Mouse (Mus musculus) midbrain, embryonic 16.5 days (tissue): ENCODE measurements at regions not wholly inside any gene's neighbourhood (a gene's known extent, or its start where the extent isn't known, plus 50 kb on each side); places are given as distances from the start of the nearest gene placed in this dataset.

Experiments
- ATAC-seq: fragments of 200-750 bp; cut with Nextera tagmentation; 2 replicates; pipeline ENCODE4 v1.8.0; 2017; ENCODE audit warnings: moderate TSS enrichment
- H3K27ac ChIP-seq: fragments of 300-500 bp; sonication (generic); 2 replicates; pipeline ENCODE4 v1.5.1; 2014; ENCODE audit warnings: mild to moderate bottlenecking, low read length, mixed read lengths
- H3K27me3 ChIP-seq: fragments of 300-500 bp; sonication (generic); 2 replicates; pipeline ENCODE4 v1.6.1; 2014; ENCODE audit warnings: low read depth, low read length, mixed read lengths; ENCODE audit not compliant: control insufficient read depth, insufficient read depth
- H3K36me3 ChIP-seq: fragments of 300-500 bp; sonication (generic); 2 replicates; pipeline ENCODE4 v1.6.1; 2014; ENCODE audit warnings: mild to moderate bottlenecking, low read length, moderate library complexity, mixed read lengths; ENCODE audit not compliant: control insufficient read depth, insufficient read depth
- H3K4me1 ChIP-seq: fragments of 300-500 bp; sonication (generic); 2 replicates; pipeline ENCODE4 v1.6.1; 2014; ENCODE audit warnings: mild to moderate bottlenecking, low read length, mixed read lengths; ENCODE audit not compliant: control insufficient read depth, insufficient read depth
- H3K4me2 ChIP-seq: fragments of 300-500 bp; sonication (generic); 2 replicates; pipeline ENCODE4 v1.6.1; 2014; ENCODE audit warnings: mild to moderate bottlenecking, low read length, mixed read lengths
- H3K4me3 ChIP-seq: fragments of 300-500 bp; sonication (generic); 2 replicates; pipeline ENCODE4 v1.5.1; 2014; ENCODE audit warnings: low read depth, mild to moderate bottlenecking, low read length, moderate library complexity, mixed read lengths
- H3K9ac ChIP-seq: fragments of 300-500 bp; sonication (generic); 2 replicates; pipeline ENCODE4 v1.6.1; 2014; ENCODE audit warnings: low read depth, low read length, mixed read lengths
- H3K9me3 ChIP-seq: fragments of 300-500 bp; sonication (generic); replicated peaks from 2 replicates; pipeline ENCODE4 v1.6.1; 2014; ENCODE audit warnings: mild to moderate bottlenecking, low read length, mixed read lengths; ENCODE audit not compliant: control insufficient read depth, poor library complexity, severe bottlenecking
- WGBS: fragments of 180-500 bp; shearing (Covaris S2); extraction: QIAGEN DNeasy Blood & Tissue Kit; methylation state at CpG from one replicate; pipeline ENCODE4 v1.1.7; 2014; 5-methylcytosine and 5-hydroxymethylcytosine counted together

- Histone ChIP-seq H3K27ac (no peak overlapping the region), H3K27me3 (no peaks in the 10 kb centered on the region), H3K9me3 (no peaks in the 10 kb centered on the region), H3K36me3 (no peaks in the 10 kb centered on the region), H3K4me3 (no peak overlapping the region), H3K4me1 (peaks cover 4% of the 10 kb centered on the region; the same call in 1 of the 2 replicates), H3K4me2 (no peak overlapping the region), H3K9ac (no peak overlapping the region)
- no peak for ATAC-seq
Measured at GRCm38 (mm10) chr8:126081279-126081678, 86.3 kb downstream of the Kcnk1 start.

DNA sequence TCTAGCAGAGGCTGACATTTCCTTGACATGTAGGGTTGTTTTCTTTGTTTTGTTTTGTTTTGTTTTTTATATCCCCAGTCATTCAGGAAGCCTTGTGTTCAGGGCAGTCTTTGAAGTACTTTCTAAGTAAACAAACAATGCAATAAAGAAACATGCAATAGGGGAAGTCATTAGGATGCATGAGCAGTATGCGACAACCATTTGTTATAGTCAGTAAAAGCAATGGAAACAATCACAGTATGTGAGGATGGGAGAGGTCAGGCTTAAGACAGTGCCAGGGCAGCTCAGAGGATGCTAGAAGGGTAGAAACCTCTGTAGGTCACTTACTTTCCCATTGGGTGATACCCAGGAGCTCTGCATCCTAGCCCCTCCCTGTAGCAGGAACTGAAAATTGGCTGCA, 87.9 kb downstream of the Kcnk1 start:
- peaks cover 4% of the 10 kb centered on the region; the same call in 1 of the 2 replicates for H3K4me1 ChIP-seq
- no peak for ATAC-seq
- H3K27me3 ChIP-seq = no peaks in the 10 kb centered on the region
- H3K9me3 ChIP-seq = no peaks in the 10 kb centered on the region
- no peak overlapping the region for H3K9ac ChIP-seq
- no peak overlapping the region for H3K4me3 ChIP-seq
- H3K36me3 ChIP-seq = no peaks in the 10 kb centered on the region
- no peak overlapping the region for H3K4me2 ChIP-seq
- WGBS = 91% methylated on average over 1 of the region's 1 CpGs
- H3K27ac ChIP-seq = no peak overlapping the region

- H3K27ac ChIP-seq = no peak overlapping the region
- H3K27me3 ChIP-seq = no peaks in the 10 kb centered on the region
- H3K4me1 ChIP-seq = no peaks in the 10 kb centered on the region
- H3K4me2 ChIP-seq = no peak overlapping the region
- H3K9me3 ChIP-seq = peaks cover 5% of the 10 kb centered on the region; the same call in 1 of the 2 replicates
- no peaks in the 10 kb centered on the region for H3K36me3 ChIP-seq
- no peak overlapping the region for H3K9ac ChIP-seq
- 63% methylated on average over 1 of the region's 1 CpGs for WGBS
- no peak overlapping the region for H3K4me3 ChIP-seq
- no peak for ATAC-seq
Measured at GRCm38 (mm10) chr8:126090772-126091171, 95.8 kb downstream of the Kcnk1 start.

DNA sequence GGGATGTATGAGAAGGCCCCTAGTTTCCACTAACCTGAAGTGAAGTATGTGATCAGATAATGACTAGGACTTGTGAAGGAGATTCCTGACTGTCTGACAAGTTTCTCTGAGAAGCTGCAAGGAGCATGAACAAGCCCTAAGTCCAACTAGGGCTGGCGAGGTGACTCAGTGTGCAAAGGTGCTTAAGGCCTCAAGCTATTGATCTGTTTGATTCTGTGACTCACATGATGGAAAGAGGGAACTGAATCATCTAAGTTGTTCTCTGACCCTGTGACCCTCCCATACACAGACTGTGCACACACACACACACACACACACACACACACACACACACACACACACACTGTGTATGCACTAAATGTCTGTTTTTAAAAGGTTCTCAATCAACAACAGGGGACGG, 99.0 kb downstream of the Kcnk1 start:
- 84% methylated on average over 2 of the region's 2 CpGs for whole genome bisulfite sequencing

DNA sequence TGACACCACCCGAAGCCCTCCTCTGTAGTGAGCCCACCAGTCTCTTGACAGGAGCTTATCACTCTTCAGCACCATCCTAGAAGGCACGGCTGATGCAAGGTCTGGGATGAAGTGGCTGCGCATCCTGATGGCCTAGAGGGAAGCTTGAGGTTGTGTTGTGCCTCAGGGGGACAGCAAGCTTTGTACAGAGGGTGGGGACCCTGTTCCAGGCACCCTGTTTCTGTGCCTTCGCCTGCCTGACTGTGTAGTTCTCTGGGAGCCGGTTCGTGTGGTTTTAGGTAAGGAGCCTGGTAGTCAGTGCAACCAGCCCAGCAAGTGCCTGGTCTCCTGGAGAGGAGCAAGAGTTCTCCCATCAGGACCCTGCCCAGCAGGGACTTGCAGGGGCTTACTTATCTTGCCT, 101.1 kb downstream of the Kcnk1 start:
- Histone ChIP-seq H3K27me3 (no peaks in the 10 kb centered on the region), H3K9me3 (no peaks in the 10 kb centered on the region), H3K4me1 (no peaks in the 10 kb centered on the region), H3K4me3 (no peak overlapping the region), H3K4me2 (no peak overlapping the region), H3K9ac (no peak overlapping the region), H3K36me3 (no peaks in the 10 kb centered on the region), H3K27ac (no peak overlapping the region)
- 87% methylated on average over 6 of the region's 6 CpGs for WGBS
- ATAC-seq = no peak

More for the DNA sequence above, 99.0 kb downstream of the Kcnk1 start:
- Histone ChIP-seq H3K4me2 (no peak overlapping the region), H3K4me1 (no peaks in the 10 kb centered on the region), H3K9ac (no peak overlapping the region), H3K36me3 (no peaks in the 10 kb centered on the region), H3K9me3 (peaks cover 5% of the 10 kb centered on the region; the same call in 1 of the 2 replicates), H3K4me3 (no peak overlapping the region), H3K27me3 (no peaks in the 10 kb centered on the region), H3K27ac (no peak overlapping the region)
- ATAC-seq = no peak

- Histone ChIP-seq H3K27me3 (no peaks in the 10 kb centered on the region), H3K4me3 (no peak overlapping the region), H3K4me2 (no peak overlapping the region), H3K9ac (no peak overlapping the region), H3K4me1 (no peaks in the 10 kb centered on the region), H3K27ac (no peak overlapping the region), H3K9me3 (no peaks in the 10 kb centered on the region), H3K36me3 (no peaks in the 10 kb centered on the region)
- 71% methylated on average over 9 of the region's 9 CpGs for WGBS
- no peak for ATAC-seq
Measured at GRCm38 (mm10) chr8:126096636-126097170, 101.7 kb downstream of the Kcnk1 start.

DNA sequence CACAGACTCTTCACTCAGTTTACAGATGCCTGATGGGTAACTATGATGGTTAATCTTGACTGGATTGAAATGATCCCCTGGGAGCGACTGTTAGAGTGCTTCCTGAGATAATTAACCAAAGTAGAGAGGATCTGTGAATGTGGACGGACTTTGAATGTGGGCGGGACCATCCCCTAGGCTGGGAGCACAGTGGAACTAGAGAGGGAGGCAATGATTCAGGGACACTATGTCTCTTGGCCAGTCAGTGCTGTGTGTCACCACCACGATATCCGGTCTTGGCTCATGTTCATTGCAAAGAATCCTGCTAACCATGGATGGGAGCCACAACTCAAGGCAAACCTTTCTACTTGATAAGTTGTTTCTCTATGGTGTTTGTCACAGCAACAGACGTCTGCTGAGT, 103.9 kb downstream of the Kcnk1 start:
- Histone ChIP-seq H3K27me3 (no peaks in the 10 kb centered on the region), H3K9me3 (no peaks in the 10 kb centered on the region), H3K4me1 (no peaks in the 10 kb centered on the region), H3K4me3 (no peak overlapping the region), H3K4me2 (no peak overlapping the region), H3K36me3 (no peaks in the 10 kb centered on the region), H3K27ac (no peak overlapping the region), H3K9ac (no peak overlapping the region)
- 89% methylated on average over 6 of the region's 6 CpGs for WGBS
- no peak for ATAC-seq

DNA sequence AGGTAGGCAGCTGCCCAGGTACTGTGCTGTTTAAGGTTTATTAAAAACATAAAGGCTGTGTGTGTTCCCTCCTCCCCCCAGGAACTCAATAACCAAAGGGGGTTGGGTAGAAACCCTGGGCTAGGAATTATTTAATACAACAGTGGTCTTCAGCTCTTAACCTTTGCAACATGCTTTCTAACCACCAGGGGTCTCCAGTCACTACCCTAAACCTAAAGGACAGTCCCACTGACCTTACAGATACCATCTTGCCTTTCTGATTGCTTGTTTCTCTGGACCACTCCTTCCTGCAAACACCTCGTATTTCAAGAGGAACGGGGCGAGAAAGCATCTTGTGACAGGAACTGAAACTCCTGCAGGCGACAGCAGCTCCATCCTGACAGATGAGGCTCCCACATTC, 104.9 kb downstream of the Kcnk1 start:
- Histone ChIP-seq H3K27me3 (no peaks in the 10 kb centered on the region), H3K27ac (no peak overlapping the region), H3K9me3 (no peaks in the 10 kb centered on the region), H3K36me3 (no peaks in the 10 kb centered on the region), H3K4me1 (no peaks in the 10 kb centered on the region), H3K4me2 (no peak overlapping the region), H3K4me3 (no peak overlapping the region), H3K9ac (no peak overlapping the region)
- no peak for ATAC-seq
- 83% methylated on average over 4 of the region's 4 CpGs for WGBS

DNA sequence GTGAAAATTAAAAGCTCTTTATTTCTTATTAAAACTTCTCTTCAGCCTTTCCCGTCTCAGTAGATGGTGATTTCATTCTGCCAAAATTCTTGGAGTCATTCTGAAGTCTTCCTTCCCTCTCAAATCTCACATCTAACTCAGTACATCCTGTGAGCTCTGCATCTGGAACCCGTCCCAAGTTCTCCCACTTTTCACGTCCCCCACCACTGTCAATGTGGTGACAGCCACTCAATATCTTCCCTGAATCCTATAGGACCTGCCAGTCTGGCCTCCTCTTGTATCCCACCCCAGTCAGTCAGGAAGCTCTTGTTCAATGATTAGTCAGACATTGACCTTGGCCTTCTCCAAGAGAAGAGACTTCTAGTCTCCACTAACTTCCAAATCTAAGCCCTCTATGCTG, 110.1 kb downstream of the Kcnk1 start:
- Histone ChIP-seq H3K4me3 (no peak overlapping the region), H3K4me2 (no peak overlapping the region), H3K9ac (no peak overlapping the region), H3K27me3 (no peaks in the 10 kb centered on the region), H3K9me3 (no peaks in the 10 kb centered on the region), H3K36me3 (no peaks in the 10 kb centered on the region), H3K4me1 (no peaks in the 10 kb centered on the region), H3K27ac (no peak overlapping the region)
- no peak for ATAC-seq
- WGBS = 83% methylated on average over 3 of the region's 3 CpGs
